Mouse (Mus musculus): ENCODE measurements around the gene Gm11596.

DNA sequence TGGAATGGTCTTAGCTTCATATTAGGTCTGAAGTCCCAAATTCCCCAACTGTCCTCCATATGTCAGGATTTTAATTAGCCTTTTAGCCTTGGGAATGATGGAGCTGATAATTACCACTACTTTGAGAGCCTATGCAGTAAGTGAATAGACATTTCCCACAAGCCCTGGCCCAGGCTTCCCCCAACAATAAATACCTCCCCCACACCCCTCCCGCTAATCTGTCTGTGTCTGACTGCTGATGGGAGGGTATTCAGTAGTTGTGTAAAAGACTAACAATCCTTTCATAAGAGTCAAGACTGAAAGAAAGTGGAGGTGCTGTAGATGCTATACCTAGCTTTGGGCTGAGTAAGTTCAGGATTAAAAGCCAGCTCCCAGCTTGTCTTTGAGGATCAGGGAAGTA is 48.9 kb upstream of the Gm11596 start:
- no peak for TF ChIP-seq CTCF (IDR thresholded peaks at IDR 0.05; ENCODE audit: control insufficient read depth, insufficient read depth, insufficient read length)
- TF ChIP-seq CEBPB (IDR thresholded peaks at IDR 0.05; ENCODE audit: low read depth) = no peak
- no peak for TF ChIP-seq MAX (IDR thresholded peaks at IDR 0.05)
- TF ChIP-seq MYOD1 (IDR thresholded peaks at IDR 0.05; ENCODE audit: control insufficient read depth, insufficient read length, low read depth) = no peak
- TF ChIP-seq USF1 (IDR thresholded peaks at IDR 0.05; ENCODE audit: low read depth) = no peak
